Mouse (Mus musculus): ENCODE measurements around the gene Prr15l. TPM values are rescaled to one million over a fixed set of nuclear protein-coding genes. Genes with fewer than 3 reads are reported as not detected.
A peak's percentile ranks its signal among the peaks of the same experiment; 100 is the strongest.

Gene Prr15l
- polyA plus RNA-seq, 1 experiment from 2014 or later: 0.97 TPM

GRCm38 (mm10) chr11:96912682-96913081 lies 15.2 kb upstream of the Prr15l start:
- ATAC-seq (ENCODE audit: insufficient number of reproducible peaks, low FRiP score, low TSS enrichment, low read depth): no peak
- Histone ChIP-seq H3K9ac (ENCODE audit: low read length) (no peak overlapping the region), H3K27ac (replicated peaks; ENCODE audit: low read depth, low read length) (no peak overlapping the region), H3K36me3 (ENCODE audit: control insufficient read depth, insufficient read depth, low read length) (peaks cover 2% of the 10 kb centered on the region; the same call in 1 of the 2 replicates), H3K4me1 (ENCODE audit: control insufficient read depth, insufficient read depth, low read length) (peaks cover 3% of the 10 kb centered on the region; the same call in 1 of the 2 replicates), H3K4me2 (ENCODE audit: low read depth, severe bottlenecking) (no peak overlapping the region), H3K27me3 (ENCODE audit: control insufficient read depth, insufficient read depth, low read length) (no peaks in the 10 kb centered on the region), H3K9me3 (ENCODE audit: control insufficient read depth, low read length) (no peaks in the 10 kb centered on the region), H3K4me3 (ENCODE audit: low read depth, low read length) (no peak overlapping the region)
- 89% methylated on average over 11 of the region's 11 CpGs for WGBS
- no peak for DNase-seq (ENCODE audit: low spot score)

GRCm38 (mm10) chr11:96916044-96916884 lies 11.6 kb upstream of the Prr15l start, which contains the start of gene Cdk5rap3:
TSS of gene Cdk5rap3 (minus strand) at chr11:96916496.
- Histone ChIP-seq H3K4me3 (ENCODE audit: low read depth, low read length) (peak within 1 kb of the TSS; percentile 78), H3K9me3 (ENCODE audit: control insufficient read depth, low read length) (no peaks in the 10 kb centered on the region), H3K27me3 (ENCODE audit: control insufficient read depth, insufficient read depth, low read length) (no peaks in the 10 kb centered on the region), H3K4me2 (ENCODE audit: low read depth, severe bottlenecking) (peak within 1 kb of the TSS; percentile 74), H3K9ac (ENCODE audit: low read length) (peak within 1 kb of the TSS; percentile 76), H3K36me3 (ENCODE audit: control insufficient read depth, insufficient read depth, low read length) (no peaks in the 10 kb centered on the region; the same call in 1 of the 2 replicates), H3K27ac (replicated peaks; ENCODE audit: low read depth, low read length) (no peak within 1 kb of the TSS), H3K4me1 (ENCODE audit: control insufficient read depth, insufficient read depth, low read length) (peaks cover 3% of the 10 kb centered on the region; the same call in 1 of the 2 replicates)
- peak; percentile 96 for ATAC-seq (ENCODE audit: insufficient number of reproducible peaks, low FRiP score, low TSS enrichment, low read depth)
- peak; percentile 100 for DNase-seq (ENCODE audit: low spot score)
- under 1% methylated on average over 55 of the region's 55 CpGs for WGBS

GRCm38 (mm10) chr11:96916885-96917396 lies 11.0 kb upstream of the Prr15l start:
- H3K4me2 ChIP-seq (ENCODE audit: low read depth, severe bottlenecking): 0 out of 2 replicates have a peak overlapping the region, but pooled peaks have one; percentile 16
- H3K9me3 ChIP-seq (ENCODE audit: control insufficient read depth, low read length): no peaks in the 10 kb centered on the region
- peak overlapping the region; percentile 78 for H3K4me3 ChIP-seq (ENCODE audit: low read depth, low read length)
- peaks cover 3% of the 10 kb centered on the region; the same call in 1 of the 2 replicates for H3K4me1 ChIP-seq (ENCODE audit: control insufficient read depth, insufficient read depth, low read length)
- ATAC-seq (ENCODE audit: insufficient number of reproducible peaks, low FRiP score, low TSS enrichment, low read depth) (no peak), DNase-seq (ENCODE audit: low spot score) (no peak)
- H3K36me3 ChIP-seq (ENCODE audit: control insufficient read depth, insufficient read depth, low read length): no peaks in the 10 kb centered on the region
- no peak overlapping the region for H3K27ac ChIP-seq (replicated peaks; ENCODE audit: low read depth, low read length)
- no peaks in the 10 kb centered on the region for H3K27me3 ChIP-seq (ENCODE audit: control insufficient read depth, insufficient read depth, low read length)
- no peak overlapping the region for H3K9ac ChIP-seq (ENCODE audit: low read length)
- 31% methylated on average over 12 of the region's 13 CpGs for WGBS

GRCm38 (mm10) chr11:96917415-96917814 lies 10.5 kb upstream of the Prr15l start:
- no peak for ATAC-seq (ENCODE audit: insufficient number of reproducible peaks, low FRiP score, low TSS enrichment, low read depth)
- H3K27ac ChIP-seq (replicated peaks; ENCODE audit: low read depth, low read length): no peak overlapping the region
- H3K4me2 ChIP-seq (ENCODE audit: low read depth, severe bottlenecking): no peak overlapping the region
- H3K4me3 ChIP-seq (ENCODE audit: low read depth, low read length): no peak overlapping the region
- H3K27me3 ChIP-seq (ENCODE audit: control insufficient read depth, insufficient read depth, low read length): no peaks in the 10 kb centered on the region
- no peaks in the 10 kb centered on the region for H3K36me3 ChIP-seq (ENCODE audit: control insufficient read depth, insufficient read depth, low read length)
- WGBS: 88% methylated on average over 6 of the region's 6 CpGs
- H3K9me3 ChIP-seq (ENCODE audit: control insufficient read depth, low read length): no peaks in the 10 kb centered on the region
- no peak overlapping the region for H3K9ac ChIP-seq (ENCODE audit: low read length)
- peaks cover 3% of the 10 kb centered on the region; the same call in 1 of the 2 replicates for H3K4me1 ChIP-seq (ENCODE audit: control insufficient read depth, insufficient read depth, low read length)
- no peak for DNase-seq (ENCODE audit: low spot score)

- no peak overlapping the region for H3K4me3 ChIP-seq (ENCODE audit: low read depth, low read length)
- DNase-seq (ENCODE audit: low spot score): no peak
- no peak overlapping the region for H3K9ac ChIP-seq (ENCODE audit: low read length)
- H3K36me3 ChIP-seq (ENCODE audit: control insufficient read depth, insufficient read depth, low read length): no peaks in the 10 kb centered on the region
- H3K9me3 ChIP-seq (ENCODE audit: control insufficient read depth, low read length): no peaks in the 10 kb centered on the region
- no peak overlapping the region for H3K27ac ChIP-seq (replicated peaks; ENCODE audit: low read depth, low read length)
- 66% methylated on average over 6 of the region's 6 CpGs for WGBS
- H3K4me1 ChIP-seq (ENCODE audit: control insufficient read depth, insufficient read depth, low read length): peaks cover 3% of the 10 kb centered on the region; the same call in 1 of the 2 replicates
- no peaks in the 10 kb centered on the region for H3K27me3 ChIP-seq (ENCODE audit: control insufficient read depth, insufficient read depth, low read length)
- H3K4me2 ChIP-seq (ENCODE audit: low read depth, severe bottlenecking): no peak overlapping the region
- no peak for ATAC-seq (ENCODE audit: insufficient number of reproducible peaks, low FRiP score, low TSS enrichment, low read depth)
Measured at GRCm38 (mm10) chr11:96919003-96919402, 8.9 kb upstream of the Prr15l start.

GRCm38 (mm10) chr11:96924861-96925260 lies 3.0 kb upstream of the Prr15l start:
- Histone ChIP-seq H3K36me3 (ENCODE audit: control insufficient read depth, insufficient read depth, low read length) (no peaks in the 10 kb centered on the region), H3K27me3 (ENCODE audit: control insufficient read depth, insufficient read depth, low read length) (peaks cover 13% of the 10 kb centered on the region), H3K4me3 (ENCODE audit: low read depth, low read length) (no peak overlapping the region), H3K9me3 (ENCODE audit: control insufficient read depth, low read length) (no peaks in the 10 kb centered on the region), H3K9ac (ENCODE audit: low read length) (no peak overlapping the region), H3K27ac (replicated peaks; ENCODE audit: low read depth, low read length) (no peak overlapping the region), H3K4me2 (ENCODE audit: low read depth, severe bottlenecking) (no peak overlapping the region), H3K4me1 (ENCODE audit: control insufficient read depth, insufficient read depth, low read length) (no peaks in the 10 kb centered on the region)
- DNase-seq (ENCODE audit: low spot score) (no peak), ATAC-seq (ENCODE audit: insufficient number of reproducible peaks, low FRiP score, low TSS enrichment, low read depth) (no peak)
- 82% methylated on average over 11 of the region's 11 CpGs for WGBS

- ATAC-seq (ENCODE audit: insufficient number of reproducible peaks, low FRiP score, low TSS enrichment, low read depth) (no peak), DNase-seq (ENCODE audit: low spot score) (no peak)
- Histone ChIP-seq H3K9ac (ENCODE audit: low read length) (no peak overlapping the region), H3K27ac (replicated peaks; ENCODE audit: low read depth, low read length) (no peak overlapping the region), H3K4me3 (ENCODE audit: low read depth, low read length) (no peak overlapping the region), H3K27me3 (ENCODE audit: control insufficient read depth, insufficient read depth, low read length) (peaks cover 14% of the 10 kb centered on the region), H3K36me3 (ENCODE audit: control insufficient read depth, insufficient read depth, low read length) (no peaks in the 10 kb centered on the region), H3K4me1 (ENCODE audit: control insufficient read depth, insufficient read depth, low read length) (no peaks in the 10 kb centered on the region), H3K4me2 (ENCODE audit: low read depth, severe bottlenecking) (no peak overlapping the region), H3K9me3 (ENCODE audit: control insufficient read depth, low read length) (no peaks in the 10 kb centered on the region)
- WGBS: 86% methylated on average over 12 of the region's 12 CpGs
Measured at GRCm38 (mm10) chr11:96925469-96926148, 2.3 kb upstream of the Prr15l start.

- no peak for ATAC-seq (ENCODE audit: insufficient number of reproducible peaks, low FRiP score, low TSS enrichment, low read depth)
- DNase-seq (ENCODE audit: low spot score): no peak
Measured at GRCm38 (mm10) chr11:96926587-96926986, 1.3 kb upstream of the Prr15l start.

More at GRCm38 (mm10) chr11:96926587-96926986, 1.3 kb upstream of the Prr15l start:
- Histone ChIP-seq H3K9me3 (ENCODE audit: control insufficient read depth, low read length) (no peaks in the 10 kb centered on the region), H3K4me1 (ENCODE audit: control insufficient read depth, insufficient read depth, low read length) (no peaks in the 10 kb centered on the region), H3K4me3 (ENCODE audit: low read depth, low read length) (no peak overlapping the region), H3K4me2 (ENCODE audit: low read depth, severe bottlenecking) (no peak overlapping the region), H3K27me3 (ENCODE audit: control insufficient read depth, insufficient read depth, low read length) (peaks cover 14% of the 10 kb centered on the region), H3K9ac (ENCODE audit: low read length) (no peak overlapping the region), H3K27ac (replicated peaks; ENCODE audit: low read depth, low read length) (no peak overlapping the region), H3K36me3 (ENCODE audit: control insufficient read depth, insufficient read depth, low read length) (no peaks in the 10 kb centered on the region)
- 79% methylated on average over 5 of the region's 5 CpGs for WGBS
